8 mouse cellular contexts compared by ENCODE assay signal in genomic region chr11:68589055-68589809, GRCm38 (mm10). TPM values are rescaled to one million over a fixed set of nuclear protein-coding genes. Genes with fewer than 3 reads are reported as not detected.
A peak's percentile ranks its signal among the peaks of the same experiment; 100 is the strongest.
DNase-seq lines count a peak whose midpoint lies in the region; ATAC-seq lines count a peak whose summit lies in the region.

No protein-coding gene starts in this region.

- no peak for ATAC-seq in heart, embryonic 11.5 days (replicated peaks; ENCODE audit: insufficient number of reproducible peaks, low FRiP score, low TSS enrichment)
- no peak; the same call in 1 of the 2 replicates for ATAC-seq in embryonic facial prominence, embryonic 14.5 days (ENCODE audit: low read depth)
- ATAC-seq in megakaryocyte-erythroid progenitor cell, adult 5-6 weeks (replicated peaks; ENCODE audit: low FRiP score, low TSS enrichment, poor library complexity, severe bottlenecking), result peak; percentile 80
- peak; percentile 19; the same call in 1 of the 2 replicates for ATAC-seq in stomach, embryonic 15.5 days (ENCODE audit: insufficient read depth, low FRiP score, low read depth)

- DNase-seq in heart, adult 11 months, result peak; percentile 96
- peak; percentile 26 to 57 for DNase-seq in adrenal gland, postnatal 4 days (ENCODE audit: low spot score in 2 of 2)
- peak; percentile 83 for DNase-seq in embryonic facial prominence, embryonic 14.5 days (ENCODE audit: low spot score)
- peak; percentile 81 to 89 for DNase-seq in heart, postnatal 36 days
- DNase-seq in layer of hippocampus, postnatal 36 days, result peak; percentile 63 to 65

- no peaks in the 10 kb centered on the region for H3K27me3 ChIP-seq in heart, embryonic 11.5 days (ENCODE audit: control insufficient read depth, insufficient read depth, low read length)
- H3K27me3 ChIP-seq in embryonic facial prominence, embryonic 14.5 days (replicated peaks; ENCODE audit: control insufficient read depth, insufficient read depth, low read length), result no peaks in the 10 kb centered on the region
- no peaks in the 10 kb centered on the region for H3K27me3 ChIP-seq in stomach, embryonic 15.5 days (replicated peaks)

- H3K9ac ChIP-seq in heart, embryonic 11.5 days (ENCODE audit: low read depth, low read length), result no peak overlapping the region
- H3K9ac ChIP-seq in embryonic facial prominence, embryonic 14.5 days (ENCODE audit: low read depth, low read length), result no peak overlapping the region
- no peak overlapping the region for H3K9ac ChIP-seq in stomach, embryonic 15.5 days

- H3K27ac ChIP-seq in heart, embryonic 11.5 days (ENCODE audit: low read depth, low read length), result no peak overlapping the region
- H3K27ac ChIP-seq in embryonic facial prominence, embryonic 14.5 days (replicated peaks; ENCODE audit: low read depth, low read length), result no peak overlapping the region
- H3K27ac ChIP-seq in stomach, embryonic 15.5 days, result no peak overlapping the region

- H3K4me1 ChIP-seq in heart, embryonic 11.5 days (ENCODE audit: control insufficient read depth, insufficient read depth, low read length), result peaks cover 35% of the 10 kb centered on the region
- H3K4me1 ChIP-seq in embryonic facial prominence, embryonic 14.5 days (ENCODE audit: control insufficient read depth, insufficient read depth, low read length), result peaks cover 4% of the 10 kb centered on the region; the same call in 1 of the 2 replicates
- peaks cover 18% of the 10 kb centered on the region; the same call in 1 of the 2 replicates for H3K4me1 ChIP-seq in stomach, embryonic 15.5 days

- 60% methylated on average over 8 of the region's 8 CpGs for WGBS in heart, embryonic 11.5 days (ENCODE audit: insufficient replicate concordance)
- WGBS in embryonic facial prominence, embryonic 14.5 days, result 70% methylated on average over 8 of the region's 8 CpGs
- WGBS in stomach, embryonic 15.5 days, result 58% methylated on average over 8 of the region's 8 CpGs

- H3K36me3 ChIP-seq in heart, embryonic 11.5 days (ENCODE audit: control insufficient read depth, insufficient read depth, low read length), result no peaks in the 10 kb centered on the region
- H3K36me3 ChIP-seq in embryonic facial prominence, embryonic 14.5 days (ENCODE audit: control insufficient read depth, insufficient read depth, low read length), result no peaks in the 10 kb centered on the region
- H3K36me3 ChIP-seq in stomach, embryonic 15.5 days, result no peaks in the 10 kb centered on the region

- no peak overlapping the region for H3K4me3 ChIP-seq in heart, embryonic 11.5 days (ENCODE audit: low read depth, low read length)
- H3K4me3 ChIP-seq in embryonic facial prominence, embryonic 14.5 days (ENCODE audit: low read depth, low read length), result no peak overlapping the region
- H3K4me3 ChIP-seq in stomach, embryonic 15.5 days (replicated peaks), result no peak overlapping the region

- H3K4me2 ChIP-seq in heart, embryonic 11.5 days, result no peak overlapping the region
- H3K4me2 ChIP-seq in embryonic facial prominence, embryonic 14.5 days (ENCODE audit: low read depth, low read length), result no peak overlapping the region
- H3K4me2 ChIP-seq in stomach, embryonic 15.5 days, result no peak overlapping the region

- intact Hi-C loops in heart, postnatal 36 days (cut with DNase I), result loop anchor here (5.0 kb wide), 1 partner anchor 133 kb away; no protein-coding TSS in a partner anchor

- no peaks in the 10 kb centered on the region for H3K9me3 ChIP-seq in heart, embryonic 11.5 days (replicated peaks; ENCODE audit: control insufficient read depth, low read length)
- H3K9me3 ChIP-seq in embryonic facial prominence, embryonic 14.5 days (ENCODE audit: control insufficient read depth, low read length), result no peaks in the 10 kb centered on the region
- H3K9me3 ChIP-seq in stomach, embryonic 15.5 days, result no peaks in the 10 kb centered on the region

RNA-seq across cellular contexts. Expression of gene Ccdc42, which starts 2.4 kb away (rescaled TPM):
- 0.29 and 0.58 TPM in 2 replicates for polyA plus RNA-seq in heart, embryonic 11.5 days (2014; fragmentation: Nextera tagmentation; extraction: Ambion mirVana)
- under 1 TPM in 1 of 2 experiments, not detected in 1; 0.53 TPM for total RNA-seq in adrenal gland, postnatal 4 days (2021)
- polyA plus RNA-seq in embryonic facial prominence, embryonic 14.5 days (2014; fragmentation: Nextera tagmentation; extraction: Ambion mirVana), result 0.28 and 0.64 TPM in 2 replicates
- total RNA-seq in heart, postnatal 36 days (2021), result not detected
- total RNA-seq in layer of hippocampus, postnatal 36 days (2021), result 1 to 10 TPM; 2.3 to 2.4 TPM
- total RNA-seq in megakaryocyte-erythroid progenitor cell, adult 5-6 weeks (2014; fragmentation: Nextera tagmentation), result not detected in 2 replicates
- total RNA-seq in megakaryocyte-erythroid progenitor cell, adult 5-6 weeks (2017), result not detected in 2 replicates
- polyA plus RNA-seq in stomach, embryonic 15.5 days (2015; fragmentation: Nextera tagmentation; extraction: Ambion mirVana), result 0.42 and 0.50 TPM in 2 replicates

RNA-seq across cellular contexts. Expression of gene Mfsd6l, which starts 33.2 kb away (rescaled TPM):
- 0.17 TPM in 1 of 2 replicates, not detected in the other for polyA plus RNA-seq in heart, embryonic 11.5 days (2014; fragmentation: Nextera tagmentation; extraction: Ambion mirVana)
- total RNA-seq in adrenal gland, postnatal 4 days (2021), result under 1 TPM; 0.34 to 0.56 TPM
- 0.92 and 0.93 TPM in 2 replicates for polyA plus RNA-seq in embryonic facial prominence, embryonic 14.5 days (2014; fragmentation: Nextera tagmentation; extraction: Ambion mirVana)
- total RNA-seq in heart, postnatal 36 days (2021), result not detected
- total RNA-seq in layer of hippocampus, postnatal 36 days (2021), result not detected
- total RNA-seq in megakaryocyte-erythroid progenitor cell, adult 5-6 weeks (2014; fragmentation: Nextera tagmentation), result not detected in 2 replicates
- total RNA-seq in megakaryocyte-erythroid progenitor cell, adult 5-6 weeks (2017), result not detected in 2 replicates
- polyA plus RNA-seq in stomach, embryonic 15.5 days (2015; fragmentation: Nextera tagmentation; extraction: Ambion mirVana), result 2.2 and 3.2 TPM in 2 replicates

Comparison
In these comparisons a context has a peak if more than half of its experiments do, and no peak if none do; other contexts are left out.
1. DNase-seq: peak in every context shown above with its lines; median percentile 96 in heart, adult 11 months; 85 in heart, postnatal 36 days; 83 in embryonic facial prominence, embryonic 14.5 days; 64 in layer of hippocampus, postnatal 36 days; 42 in adrenal gland, postnatal 4 days.
2. ATAC-seq: peak in megakaryocyte-erythroid progenitor cell, adult 5-6 weeks (single experiment) and stomach, embryonic 15.5 days (single experiment); none in heart, embryonic 11.5 days (single experiment) and embryonic facial prominence, embryonic 14.5 days (single experiment).